8 mouse cellular contexts compared by ENCODE assay signal in the genomic region with DNA sequence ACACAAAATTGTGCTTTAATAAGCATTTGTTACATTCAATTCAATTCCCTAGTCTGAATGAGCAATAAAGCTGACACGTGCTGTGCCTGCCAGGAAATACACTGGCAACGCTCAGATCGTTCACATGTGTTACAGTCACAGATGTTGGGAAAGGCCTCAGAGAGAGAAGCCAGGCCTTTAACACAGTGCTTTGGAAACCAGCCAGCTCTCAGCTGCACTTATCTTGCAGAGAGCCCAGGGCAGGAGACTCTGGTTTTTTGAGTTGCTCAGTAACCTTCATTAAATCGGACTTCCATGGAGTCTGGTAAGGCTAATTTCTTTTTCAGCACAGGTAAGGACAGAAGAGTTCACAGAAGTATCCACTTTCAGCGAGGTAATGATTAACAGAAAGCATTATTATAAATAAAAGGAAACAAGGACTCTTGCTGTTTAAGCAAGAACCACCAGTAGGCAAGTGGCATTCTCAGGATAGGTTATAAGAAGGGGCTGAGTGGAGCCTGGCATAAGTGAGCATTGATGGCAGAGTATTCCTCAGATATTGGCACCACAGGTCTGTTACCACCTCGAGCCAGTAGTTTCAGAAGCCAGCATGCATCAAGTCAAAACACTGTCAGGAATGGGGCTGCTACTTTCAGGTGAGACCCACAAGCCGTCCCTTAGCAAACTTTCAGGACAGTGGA.
DNase-seq lines count a peak whose midpoint lies in the region; ATAC-seq and TF ChIP-seq lines count a peak whose summit lies in the region.

No protein-coding gene starts in this region.

- H3K9me3 ChIP-seq in lung, postnatal 0 days (ENCODE audit: low read length): no peaks in the 10 kb centered on the region
- no peaks in the 10 kb centered on the region for H3K9me3 ChIP-seq in stomach, embryonic 16.5 days (replicated peaks; ENCODE audit: control insufficient read depth, low read length)

- H3K4me1 ChIP-seq in lung, postnatal 0 days (ENCODE audit: insufficient read depth, low read depth, low read length): no peaks in the 10 kb centered on the region
- H3K4me1 ChIP-seq in stomach, embryonic 16.5 days (ENCODE audit: control insufficient read depth, insufficient read depth, low read length): peaks cover 4% of the 10 kb centered on the region; the same call in 1 of the 2 replicates

- TF ChIP-seq CTCF in lung, postnatal 0 days (IDR thresholded peaks at IDR 0.05): no peak

- ATAC-seq in lung, postnatal 0 days: peak; percentile 93
- peak; percentile 88; the same call in 1 of the 2 replicates for ATAC-seq in stomach, embryonic 16.5 days (ENCODE audit: insufficient read depth, low FRiP score)

- intact Hi-C loops in left cerebral cortex, postnatal 14 days (cut with DNase I): no loop called here

- H3K9ac ChIP-seq in lung, postnatal 0 days (replicated peaks; ENCODE audit: low read depth): no peak overlapping the region
- no peak overlapping the region for H3K9ac ChIP-seq in stomach, embryonic 16.5 days (ENCODE audit: low read length)

- peak; percentile 36 to 53 for DNase-seq in left cerebral cortex, postnatal 14 days (ENCODE audit: low spot score in 2 of 2)
- DNase-seq in left cerebral cortex, adult 9 months (ENCODE audit: low spot score in 2 of 2): no peak
- DNase-seq in embryo, embryonic 11.5 days (ENCODE audit: low read depth, low spot score): peak; percentile 46
- DNase-seq in heart, adult 8-10 months (ENCODE audit: low spot score): peak; percentile 42
- peak; percentile 13 for DNase-seq in kidney, adult 18-20 months
- peak; percentile 92 for DNase-seq in lung, postnatal 0 days (ENCODE audit: low spot score)
- no peak for DNase-seq in cerebellum, adult 9-11 months

- H3K27me3 ChIP-seq in lung, postnatal 0 days (replicated peaks; ENCODE audit: insufficient read depth, low read length): no peaks in the 10 kb centered on the region
- H3K27me3 ChIP-seq in stomach, embryonic 16.5 days (ENCODE audit: control insufficient read depth, insufficient read depth, low read length): no peaks in the 10 kb centered on the region

- no peak overlapping the region for H3K4me3 ChIP-seq in lung, postnatal 0 days (ENCODE audit: low read depth, low read length)
- no peak overlapping the region for H3K4me3 ChIP-seq in stomach, embryonic 16.5 days (replicated peaks; ENCODE audit: low read length)

- H3K36me3 ChIP-seq in lung, postnatal 0 days (ENCODE audit: insufficient read depth, low read length): no peaks in the 10 kb centered on the region
- no peaks in the 10 kb centered on the region for H3K36me3 ChIP-seq in stomach, embryonic 16.5 days (ENCODE audit: control insufficient read depth, insufficient read depth, low read length)

- no peak for TF ChIP-seq EP300 in lung, postnatal 0 days (IDR thresholded peaks at IDR 0.05)

- no peak overlapping the region for H3K27ac ChIP-seq in lung, postnatal 0 days (ENCODE audit: low read length)
- no peak overlapping the region for H3K27ac ChIP-seq in stomach, embryonic 16.5 days (ENCODE audit: low read length)

- WGBS in lung, postnatal 0 days: 22% methylated on average over 7 of the region's 7 CpGs
- WGBS in stomach, embryonic 16.5 days: 25% methylated on average over 7 of the region's 7 CpGs

- no peak overlapping the region for H3K4me2 ChIP-seq in lung, postnatal 0 days (replicated peaks; ENCODE audit: low read depth, low read length)
- no peak overlapping the region for H3K4me2 ChIP-seq in stomach, embryonic 16.5 days (ENCODE audit: low read depth, low read length)

Comparison
In these comparisons a context has a peak if more than half of its experiments do, and no peak if none do; other contexts are left out.
1. DNase-seq: peak in left cerebral cortex, postnatal 14 days (2 of 2), embryo, embryonic 11.5 days (single experiment), heart, adult 8-10 months (single experiment), kidney, adult 18-20 months (single experiment) and lung, postnatal 0 days (single experiment); none in left cerebral cortex, adult 9 months (0 of 2) and cerebellum, adult 9-11 months (single experiment).